Mouse (Mus musculus) spleen, postnatal 10 days (tissue): ENCODE measurements around the gene Gramd1a.

Source experiments
- DNase-seq, 2 experiments: peaks; one replicate each; pipeline ENCODE4 v3.0.0; 2021 to 2022; ENCODE audit warnings: low spot score in 2 of 2

Gramd1a gene

DNA sequence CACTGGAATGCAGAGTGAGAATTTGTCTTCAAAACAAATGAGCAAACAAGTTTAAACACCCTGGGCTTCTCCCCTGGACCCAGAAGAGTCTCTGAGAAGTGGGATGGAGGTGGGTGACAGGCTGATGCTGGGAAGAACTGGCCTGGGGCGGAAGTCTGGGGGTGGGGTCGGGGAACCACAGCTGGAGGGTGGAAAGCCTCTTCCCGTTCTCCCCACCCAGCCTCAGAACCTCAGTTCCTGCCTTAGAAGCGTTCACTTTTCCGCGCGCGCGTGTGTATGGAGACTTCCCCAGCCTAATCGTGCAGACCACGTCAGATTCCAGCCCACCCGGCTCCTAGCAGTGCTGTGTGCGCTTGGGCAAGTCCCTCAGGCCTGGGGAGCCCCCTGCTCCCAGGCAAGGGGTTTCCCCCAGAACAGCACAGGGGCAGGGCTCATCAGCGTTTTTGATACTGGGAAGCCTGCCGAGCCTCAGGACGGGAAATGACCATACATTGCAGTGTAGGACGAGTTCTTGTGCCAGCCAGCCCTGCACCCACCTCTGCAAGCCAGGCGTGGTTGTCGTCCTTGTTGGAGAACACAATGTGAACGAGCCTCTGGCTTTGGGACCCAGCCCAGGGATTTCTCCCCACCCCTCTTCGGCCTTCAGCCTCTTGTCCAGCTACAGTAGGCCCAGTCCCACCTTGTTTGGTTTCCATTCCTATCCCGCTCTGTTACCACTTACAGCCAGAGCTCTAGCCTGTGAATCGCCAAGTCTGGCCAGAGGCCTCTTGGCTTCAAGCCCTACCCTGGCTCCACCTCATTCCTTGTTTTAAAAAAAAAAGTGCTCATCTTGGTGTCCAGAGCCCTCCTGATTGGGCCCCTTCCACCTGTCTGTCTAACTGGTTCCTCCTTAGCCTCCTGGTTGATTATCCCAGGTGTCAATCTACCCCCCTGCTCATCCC, 4.1 kb downstream of the Gramd1a start:
- DNase-seq, result peak; percentile 45 to 60

DNA sequence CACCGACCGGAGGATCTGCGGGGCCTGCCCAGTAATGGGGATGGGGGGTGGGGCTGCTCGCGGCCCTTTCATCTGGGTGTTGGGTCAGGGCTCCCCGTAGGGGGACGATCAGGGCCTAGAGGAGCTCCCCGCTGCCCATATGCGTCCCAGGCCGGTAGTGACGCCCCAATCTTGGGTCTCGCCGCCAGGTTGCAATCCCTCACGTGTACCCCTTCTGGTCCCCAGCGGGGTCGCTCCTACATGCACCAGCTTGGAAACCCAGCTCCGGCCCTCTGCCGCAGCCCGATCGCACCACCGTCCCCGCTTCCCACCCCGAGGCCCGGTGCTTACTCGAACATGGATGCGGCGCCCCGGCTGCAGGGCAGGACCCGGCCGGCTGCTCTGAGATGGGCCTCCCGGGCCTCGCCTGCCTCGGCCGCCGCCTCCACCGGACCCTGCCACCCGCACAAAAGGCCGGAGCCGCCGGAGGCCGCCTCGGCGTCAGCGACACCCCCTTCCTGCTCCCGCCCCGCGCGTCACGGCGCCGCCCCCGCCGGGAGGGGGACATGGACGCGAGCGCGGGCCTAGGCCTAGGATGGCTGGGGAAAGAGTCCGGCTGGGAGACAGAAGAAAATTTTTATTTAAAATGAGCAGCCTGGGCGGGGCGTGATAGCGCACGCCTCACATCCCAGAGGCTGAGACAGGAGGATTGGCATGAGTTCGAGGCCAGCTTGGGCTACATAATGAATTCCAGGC, 5.0 kb downstream of the Gramd1a start:
- DNase-seq, result peak; percentile 72 to 82

- no peak for DNase-seq
Measured at GRCm38 (mm10) chr7:31149751-31150565, 5.7 kb downstream of the Gramd1a start.

- no peak for DNase-seq
Measured at GRCm38 (mm10) chr7:31149271-31149670, 6.4 kb downstream of the Gramd1a start.

- DNase-seq, result peak; percentile 30 to 70
Measured at GRCm38 (mm10) chr7:31148756-31149155, 6.9 kb downstream of the Gramd1a start.

DNA sequence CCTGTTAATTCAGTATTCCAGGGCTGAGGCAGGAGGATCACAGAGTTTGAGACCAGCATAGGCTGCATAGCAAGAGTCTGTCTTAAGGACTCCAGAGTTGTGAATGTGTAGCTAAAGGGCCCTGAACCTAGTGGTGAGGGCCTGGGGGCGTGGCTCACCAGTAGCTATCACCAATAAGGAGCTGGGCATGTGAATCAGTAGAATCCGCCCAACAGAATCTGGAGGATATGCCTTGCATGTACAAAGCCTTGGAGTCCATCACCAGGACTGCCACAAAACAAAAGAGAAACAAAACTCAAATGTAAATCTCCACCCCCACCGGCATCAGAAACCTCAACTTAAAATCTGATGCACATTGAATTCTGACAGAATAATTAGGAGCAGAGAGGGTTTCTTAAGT, 7.6 kb downstream of the Gramd1a start:
- DNase-seq, result no peak

- DNase-seq, result no peak
Measured at GRCm38 (mm10) chr7:31145596-31146160, 10.0 kb downstream of the Gramd1a start.

GRCm38 (mm10) chr7:31144886-31145285, 10.8 kb downstream of the Gramd1a start:
- no peak for DNase-seq

DNA sequence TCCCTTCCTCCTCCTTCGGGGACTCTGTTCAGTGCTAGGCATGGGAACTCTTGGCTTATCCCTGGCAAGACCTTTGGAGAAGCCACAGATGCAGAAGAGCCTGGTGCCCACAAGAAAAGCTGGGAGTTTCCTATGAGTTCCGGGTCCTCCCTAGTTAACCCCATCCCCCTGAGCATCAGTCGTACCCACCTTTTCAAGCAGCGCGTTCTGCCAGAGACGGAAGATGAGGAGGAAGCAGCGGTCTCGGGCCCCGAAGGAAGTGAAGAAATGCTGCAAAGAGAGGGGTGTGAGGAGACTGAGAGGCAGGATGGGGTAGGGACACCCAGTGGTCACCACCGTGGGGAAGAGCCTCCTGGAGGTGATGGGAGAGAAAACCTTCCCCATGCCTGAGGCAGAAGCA, 14.8 kb downstream of the Gramd1a start:
- DNase-seq, result no peak

GRCm38 (mm10) chr7:31140302-31140701, 15.4 kb downstream of the Gramd1a start:
- DNase-seq, result no peak

DNA sequence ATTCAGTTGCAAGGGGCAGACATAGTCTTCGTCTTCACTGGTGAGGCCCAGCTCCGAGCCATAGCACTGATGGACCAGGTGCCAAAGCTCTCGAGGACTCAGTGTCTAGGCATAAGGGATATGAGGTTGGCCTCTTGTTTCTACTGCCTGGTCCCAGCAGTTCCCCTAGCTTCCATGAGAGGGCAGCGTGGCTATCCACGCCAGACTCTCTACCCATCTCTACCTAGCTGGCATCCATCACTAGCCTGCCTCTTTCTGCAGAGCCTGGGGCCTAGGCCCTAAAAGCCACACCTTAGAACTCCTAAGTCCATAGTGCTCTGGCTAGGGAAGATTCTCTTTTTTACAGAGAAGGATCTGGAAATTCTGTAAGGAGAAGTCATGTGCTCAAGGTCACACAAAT, 15.9 kb downstream of the Gramd1a start:
- DNase-seq, result peak; percentile 43 to 75

GRCm38 (mm10) chr7:31135717-31136116, 20.0 kb downstream of the Gramd1a start:
- no peak for DNase-seq

- DNase-seq, result no peak
Measured at GRCm38 (mm10) chr7:31131866-31132265, 23.8 kb downstream of the Gramd1a start.

- DNase-seq, result peak in 1 of 2 experiments; percentile 63
Measured at GRCm38 (mm10) chr7:31130841-31131240, 24.9 kb downstream of the Gramd1a start.

GRCm38 (mm10) chr7:31130197-31130596, 25.5 kb downstream of the Gramd1a start:
- DNase-seq, result no peak

GRCm38 (mm10) chr7:31128157-31128705, 27.5 kb downstream of the Gramd1a start:
- DNase-seq, result no peak

GRCm38 (mm10) chr7:31126851-31127724, 28.6 kb downstream of the Gramd1a start, which contains the start of gene Scn1b:
Gene Scn1b, minus strand, starts transcription at chr7:31127003.
- DNase-seq, result no peak

DNA sequence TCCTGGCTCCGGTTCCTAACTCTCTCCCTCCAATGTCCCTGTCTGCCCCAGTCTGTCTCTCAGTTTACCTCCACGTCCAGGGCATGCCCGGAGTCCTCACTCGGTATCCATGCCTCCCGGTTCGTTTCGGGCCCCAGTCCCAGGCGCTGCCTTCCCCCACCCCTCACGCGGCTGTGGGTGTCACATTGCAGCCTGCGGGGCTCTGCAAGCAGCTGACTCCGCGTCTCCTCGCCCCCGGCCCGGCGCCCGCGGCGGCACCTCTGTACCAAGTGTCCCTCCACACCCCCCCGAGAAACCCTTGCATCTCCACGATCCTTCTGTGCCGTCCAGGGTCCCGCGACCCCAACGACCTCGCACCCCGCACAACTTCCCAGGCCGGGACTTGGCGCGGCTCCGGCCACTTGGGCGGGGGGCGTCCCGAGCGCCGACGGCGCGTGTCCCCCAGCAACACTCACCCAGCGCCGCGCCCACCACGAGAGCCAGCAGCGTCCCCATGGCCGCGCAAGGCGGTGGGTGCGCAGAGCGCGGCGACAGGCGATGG, 29.4 kb downstream of the Gramd1a start:
- DNase-seq, result no peak

GRCm38 (mm10) chr7:31125116-31125515, 30.6 kb downstream of the Gramd1a start:
- no peak for DNase-seq

DNA sequence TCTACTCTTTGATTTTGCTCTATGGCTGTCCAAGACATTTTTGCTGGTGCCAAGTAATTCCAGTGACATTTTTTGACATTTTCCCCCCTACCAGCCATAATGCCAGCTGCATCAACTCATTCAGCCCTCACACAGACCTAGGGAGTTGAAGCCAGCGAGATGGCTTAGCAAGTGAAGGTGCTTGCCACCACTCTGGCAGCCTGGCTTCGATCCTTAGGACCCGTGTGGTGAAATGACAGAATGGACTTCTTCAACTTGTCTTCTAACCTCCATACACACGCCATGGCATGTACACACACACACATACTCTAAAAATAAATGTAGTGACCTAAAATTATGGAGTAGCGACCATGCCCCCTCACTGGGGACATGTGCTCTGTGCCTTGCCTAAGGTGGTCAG, 31.3 kb downstream of the Gramd1a start:
- no peak for DNase-seq
